Mouse (Mus musculus): ENCODE results near the gene Ssb. TPM values are rescaled to one million over a fixed set of nuclear protein-coding genes. Genes with fewer than 3 reads are reported as not detected.

The Ssb gene
- polyA plus RNA-seq, 1 experiment from 2014 or later: 296 TPM

DNA sequence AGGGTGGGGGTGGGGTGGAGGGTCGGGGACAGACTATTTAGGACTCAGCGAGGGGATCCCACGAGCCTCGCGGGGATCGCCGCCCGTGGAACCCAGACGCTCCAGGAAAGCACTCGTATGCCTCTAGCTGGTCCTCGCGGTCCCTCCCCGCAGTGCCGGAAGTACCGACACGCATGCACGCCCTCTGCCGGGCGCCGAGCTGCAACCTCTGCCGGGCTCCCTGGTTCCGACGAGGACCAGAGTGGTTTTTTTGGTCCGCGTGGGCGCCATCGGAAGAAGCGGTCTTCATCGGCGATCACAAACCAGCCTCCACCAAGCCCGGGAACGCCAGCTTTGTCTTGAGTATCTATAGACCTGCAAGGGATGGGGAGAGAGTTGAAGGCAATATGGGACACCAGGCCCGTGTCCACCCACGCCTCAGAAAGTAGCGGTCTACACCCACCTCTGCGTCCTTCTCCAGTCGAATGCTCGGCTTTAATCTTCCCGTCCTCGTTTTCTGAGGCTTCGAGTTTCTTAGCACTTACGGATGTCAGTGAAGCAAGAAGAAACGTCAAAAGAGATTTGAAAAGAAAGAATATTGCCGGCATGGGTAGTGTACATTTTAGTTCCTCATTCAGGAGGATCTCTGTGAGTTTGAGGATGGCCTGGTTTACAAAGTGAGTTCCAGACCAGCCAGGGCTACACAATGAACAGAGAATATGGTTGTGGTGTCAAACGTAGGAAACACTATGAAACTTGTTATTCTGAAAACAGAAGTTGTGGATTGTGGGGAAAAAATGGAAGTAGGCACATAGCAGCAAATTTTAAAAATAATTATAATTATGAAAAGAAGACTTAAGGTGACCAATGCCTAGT lies 24.3 kb downstream of the Ssb start, which contains the start of gene Mettl5:
Gene Mettl5, minus strand, starts transcription at position 165 of the 855 bp plus-strand sequence.
- H3K4me3 ChIP-seq (replicated peaks; ENCODE audit: low read depth, low read length): peak within 1 kb of the TSS; percentile 53
- 2% methylated on average over 45 of the region's 45 CpGs for WGBS
- H3K36me3 ChIP-seq (ENCODE audit: control insufficient read depth, insufficient read depth, low read length): no peaks in the 10 kb centered on the region
- peaks cover 4% of the 10 kb centered on the region; the same call in 1 of the 2 replicates for H3K4me1 ChIP-seq (ENCODE audit: control insufficient read depth, insufficient read depth, low read length)
- H3K27ac ChIP-seq (replicated peaks; ENCODE audit: low read depth, low read length): 0 out of 2 replicates have a peak within 1 kb of the TSS, but pooled peaks have one; percentile 53
- H3K9me3 ChIP-seq (ENCODE audit: control insufficient read depth, low read length): no peaks in the 10 kb centered on the region
- peak within 1 kb of the TSS; percentile 65 for H3K4me2 ChIP-seq (ENCODE audit: low read length)
- peak; percentile 92 for DNase-seq
- no peaks in the 10 kb centered on the region for H3K27me3 ChIP-seq (ENCODE audit: control insufficient read depth, insufficient read depth, low read length)
- H3K9ac ChIP-seq (replicated peaks; ENCODE audit: low read length): peak within 1 kb of the TSS; percentile 63
- ATAC-seq (ENCODE audit: low FRiP score, low TSS enrichment): peak; percentile 89

DNA sequence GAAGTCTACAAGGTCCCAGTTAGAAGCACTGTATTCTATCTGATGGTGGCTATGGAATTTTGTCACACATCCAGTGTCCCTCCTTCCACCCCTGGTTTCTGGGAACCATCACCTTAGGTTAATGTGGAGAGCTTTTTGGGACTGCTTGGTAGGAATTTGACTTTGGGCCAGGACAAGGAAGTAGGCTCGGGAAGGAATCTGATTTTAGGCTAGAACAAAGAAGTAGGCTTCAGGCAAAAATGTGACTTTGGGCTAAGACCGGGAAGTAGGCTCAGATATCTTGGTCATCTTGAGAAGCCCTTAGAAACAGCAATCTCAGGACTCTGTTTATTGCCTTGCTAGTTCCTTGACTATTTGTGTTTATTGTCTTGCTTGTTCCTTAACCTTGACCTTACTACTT lies 27.6 kb downstream of the Ssb start:
- no peak overlapping the region for H3K4me2 ChIP-seq (ENCODE audit: low read length)
- no peak overlapping the region for H3K9ac ChIP-seq (replicated peaks; ENCODE audit: low read length)
- ATAC-seq (ENCODE audit: low FRiP score, low TSS enrichment) (no peak), DNase-seq (no peak)
- H3K4me1 ChIP-seq (ENCODE audit: control insufficient read depth, insufficient read depth, low read length): peaks cover 4% of the 10 kb centered on the region; the same call in 1 of the 2 replicates
- H3K36me3 ChIP-seq (ENCODE audit: control insufficient read depth, insufficient read depth, low read length): no peaks in the 10 kb centered on the region
- no peak overlapping the region for H3K4me3 ChIP-seq (replicated peaks; ENCODE audit: low read depth, low read length)
- WGBS: 77% methylated on average over 2 of the region's 2 CpGs
- no peaks in the 10 kb centered on the region for H3K9me3 ChIP-seq (ENCODE audit: control insufficient read depth, low read length)
- no peak overlapping the region for H3K27ac ChIP-seq (replicated peaks; ENCODE audit: low read depth, low read length)
- H3K27me3 ChIP-seq (ENCODE audit: control insufficient read depth, insufficient read depth, low read length): no peaks in the 10 kb centered on the region

DNA sequence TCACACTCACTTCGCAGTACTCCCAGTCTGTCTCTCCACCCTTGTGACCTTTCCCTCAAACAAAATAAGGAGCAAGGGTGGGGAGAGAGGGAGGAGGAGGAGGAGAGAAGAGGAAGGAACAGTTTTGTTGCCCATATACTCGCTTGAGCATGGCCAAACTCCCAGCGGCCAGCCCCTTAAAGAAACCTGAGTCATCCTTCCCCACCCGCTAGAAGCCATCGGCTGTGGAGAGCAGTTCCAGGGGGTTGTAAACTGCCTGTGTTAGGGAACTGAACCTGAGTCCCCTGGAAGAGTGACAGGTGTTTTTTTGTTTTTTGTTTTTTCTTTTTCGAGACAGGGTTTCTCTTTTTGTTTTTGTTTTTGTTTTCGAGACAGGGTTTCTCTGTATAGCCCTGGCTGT lies 29.5 kb downstream of the Ssb start:
- 77% methylated on average over 7 of the region's 7 CpGs for whole genome bisulfite sequencing
- Histone ChIP-seq H3K9ac (replicated peaks; ENCODE audit: low read length) (no peak overlapping the region), H3K4me3 (replicated peaks; ENCODE audit: low read depth, low read length) (no peak overlapping the region), H3K36me3 (ENCODE audit: control insufficient read depth, insufficient read depth, low read length) (no peaks in the 10 kb centered on the region), H3K9me3 (ENCODE audit: control insufficient read depth, low read length) (no peaks in the 10 kb centered on the region), H3K4me2 (ENCODE audit: low read length) (no peak overlapping the region), H3K27me3 (ENCODE audit: control insufficient read depth, insufficient read depth, low read length) (no peaks in the 10 kb centered on the region), H3K4me1 (ENCODE audit: control insufficient read depth, insufficient read depth, low read length) (peaks cover 2% of the 10 kb centered on the region; the same call in 1 of the 2 replicates), H3K27ac (replicated peaks; ENCODE audit: low read depth, low read length) (no peak overlapping the region)
- ATAC-seq (ENCODE audit: low FRiP score, low TSS enrichment): no peak
- DNase-seq: no peak

DNA sequence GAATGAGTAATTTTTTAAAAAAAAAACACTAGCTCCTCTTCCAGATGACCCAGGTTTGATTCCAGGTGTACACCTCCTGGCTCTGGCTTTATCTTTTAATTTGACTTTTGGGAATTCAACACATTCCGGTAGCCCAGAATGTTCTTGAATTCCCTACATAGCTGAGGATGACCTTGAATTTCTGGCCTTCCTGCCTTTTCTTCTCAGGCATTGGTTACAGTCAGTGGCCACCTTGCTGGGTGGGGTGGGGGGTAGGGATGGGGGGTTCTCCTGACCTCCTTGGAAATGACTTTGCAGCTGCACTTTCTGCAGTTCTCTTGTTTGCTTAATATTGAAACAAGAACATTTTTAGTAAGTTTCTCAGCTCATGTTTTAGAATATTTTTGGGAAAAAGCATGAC lies 31.8 kb downstream of the Ssb start:
- WGBS: 94% methylated on average over 1 of the region's 1 CpGs

DNA sequence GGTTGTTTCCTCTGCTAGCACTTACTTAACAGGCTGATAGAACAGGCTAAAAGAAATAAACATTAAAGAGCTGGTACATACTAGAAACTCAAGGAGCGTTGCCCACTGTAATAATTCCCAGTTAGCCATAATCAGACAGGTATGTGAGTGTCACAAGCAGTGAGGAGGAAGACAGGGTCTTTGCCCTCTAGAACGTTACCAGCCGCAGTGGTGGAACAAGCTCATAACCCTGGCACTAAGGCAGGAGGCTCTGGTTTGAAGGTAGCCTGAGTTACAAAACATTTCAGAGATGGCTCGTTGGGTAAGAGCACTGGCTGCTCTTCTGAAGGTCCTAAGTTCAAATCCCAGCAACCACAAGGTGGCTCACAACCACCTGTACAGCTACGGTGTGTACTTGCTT lies 32.5 kb downstream of the Ssb start:
- H3K27ac ChIP-seq (replicated peaks; ENCODE audit: low read depth, low read length): no peak overlapping the region
- no peak overlapping the region for H3K9ac ChIP-seq (replicated peaks; ENCODE audit: low read length)
- DNase-seq: no peak
- 91% methylated on average over 5 of the region's 5 CpGs for WGBS
- H3K4me1 ChIP-seq (ENCODE audit: control insufficient read depth, insufficient read depth, low read length): peaks cover 5% of the 10 kb centered on the region; the same call in 1 of the 2 replicates
- ATAC-seq (ENCODE audit: low FRiP score, low TSS enrichment): no peak
- no peak overlapping the region for H3K4me3 ChIP-seq (replicated peaks; ENCODE audit: low read depth, low read length)
- H3K36me3 ChIP-seq (ENCODE audit: control insufficient read depth, insufficient read depth, low read length): no peaks in the 10 kb centered on the region
- no peaks in the 10 kb centered on the region for H3K9me3 ChIP-seq (ENCODE audit: control insufficient read depth, low read length)
- no peaks in the 10 kb centered on the region for H3K27me3 ChIP-seq (ENCODE audit: control insufficient read depth, insufficient read depth, low read length)
- no peak overlapping the region for H3K4me2 ChIP-seq (ENCODE audit: low read length)

More for the DNA sequence above, 31.8 kb downstream of the Ssb start:
- ATAC-seq (ENCODE audit: low FRiP score, low TSS enrichment) (no peak), DNase-seq (no peak)
- no peaks in the 10 kb centered on the region for H3K36me3 ChIP-seq (ENCODE audit: control insufficient read depth, insufficient read depth, low read length)
- H3K9ac ChIP-seq (replicated peaks; ENCODE audit: low read length): no peak overlapping the region
- H3K9me3 ChIP-seq (ENCODE audit: control insufficient read depth, low read length): no peaks in the 10 kb centered on the region
- H3K4me2 ChIP-seq (ENCODE audit: low read length): no peak overlapping the region
- no peaks in the 10 kb centered on the region for H3K4me1 ChIP-seq (ENCODE audit: control insufficient read depth, insufficient read depth, low read length)
- H3K27ac ChIP-seq (replicated peaks; ENCODE audit: low read depth, low read length): no peak overlapping the region
- no peaks in the 10 kb centered on the region for H3K27me3 ChIP-seq (ENCODE audit: control insufficient read depth, insufficient read depth, low read length)
- H3K4me3 ChIP-seq (replicated peaks; ENCODE audit: low read depth, low read length): no peak overlapping the region

DNA sequence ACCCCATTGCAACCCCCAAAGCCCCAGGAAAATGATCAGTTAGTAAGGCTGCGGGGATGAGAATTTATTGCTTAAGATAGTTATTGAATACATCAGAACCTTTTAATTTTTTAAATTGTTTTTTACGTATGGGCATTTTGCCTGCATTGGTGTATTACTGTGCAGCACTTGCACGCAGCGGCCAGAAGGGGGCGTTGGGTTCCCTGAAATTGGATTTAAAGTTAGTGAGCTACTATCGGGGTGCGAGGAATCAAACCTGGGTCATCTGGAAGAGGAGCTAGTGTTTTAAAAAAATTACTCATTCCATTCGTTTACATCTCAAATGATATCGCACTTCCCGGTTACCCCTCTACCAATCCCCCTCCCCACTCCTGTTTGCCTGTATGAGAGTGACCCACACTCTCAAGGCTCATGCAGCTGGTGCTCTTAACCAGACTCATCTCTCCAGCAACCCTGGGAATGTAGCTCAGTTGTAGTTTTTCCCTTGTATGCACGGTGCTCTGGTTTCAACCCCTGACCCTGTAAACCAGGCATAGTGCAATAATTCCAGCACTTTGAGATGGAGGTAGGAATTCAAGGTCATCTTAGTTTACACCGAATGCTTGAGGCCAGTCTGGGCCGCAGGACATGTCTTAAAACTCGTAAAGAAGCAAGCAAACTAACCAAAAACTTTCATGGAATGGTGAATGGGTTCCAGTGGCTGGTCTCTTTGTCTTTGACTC lies 34.3 kb downstream of the Ssb start:
- no peaks in the 10 kb centered on the region for H3K36me3 ChIP-seq (ENCODE audit: control insufficient read depth, insufficient read depth, low read length)
- H3K9me3 ChIP-seq (ENCODE audit: control insufficient read depth, low read length): no peaks in the 10 kb centered on the region
- ATAC-seq (ENCODE audit: low FRiP score, low TSS enrichment) (no peak), DNase-seq (no peak)
- WGBS: 59% methylated on average over 14 of the region's 14 CpGs
- no peak overlapping the region for H3K4me2 ChIP-seq (ENCODE audit: low read length)
- peaks cover 10% of the 10 kb centered on the region; the same call in 1 of the 2 replicates for H3K4me1 ChIP-seq (ENCODE audit: control insufficient read depth, insufficient read depth, low read length)
- H3K9ac ChIP-seq (replicated peaks; ENCODE audit: low read length): no peak overlapping the region
- no peak overlapping the region for H3K4me3 ChIP-seq (replicated peaks; ENCODE audit: low read depth, low read length)
- no peak overlapping the region for H3K27ac ChIP-seq (replicated peaks; ENCODE audit: low read depth, low read length)
- H3K27me3 ChIP-seq (ENCODE audit: control insufficient read depth, insufficient read depth, low read length): no peaks in the 10 kb centered on the region

DNA sequence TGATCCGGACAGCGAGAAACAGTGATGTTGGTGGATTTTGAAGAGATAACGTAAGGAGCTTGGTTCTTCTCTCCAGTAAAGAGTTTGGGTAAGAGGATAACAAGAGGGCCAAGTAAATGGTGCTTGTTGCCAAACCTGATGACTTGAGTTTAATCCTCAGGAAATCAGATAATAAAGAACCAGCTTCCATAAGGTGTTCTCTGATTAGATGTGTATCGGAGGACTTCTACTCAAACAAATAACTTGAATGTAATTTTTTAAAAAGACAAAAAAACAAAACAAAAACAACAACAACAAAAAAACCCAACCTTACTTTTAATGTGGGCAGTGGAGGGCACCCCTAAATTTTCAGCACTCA lies 34.8 kb downstream of the Ssb start:
- H3K27ac ChIP-seq (replicated peaks; ENCODE audit: low read depth, low read length): no peak overlapping the region
- 94% methylated on average over 4 of the region's 4 CpGs for WGBS
- H3K27me3 ChIP-seq (ENCODE audit: control insufficient read depth, insufficient read depth, low read length): no peaks in the 10 kb centered on the region
- H3K4me3 ChIP-seq (replicated peaks; ENCODE audit: low read depth, low read length): no peak overlapping the region
- H3K9me3 ChIP-seq (ENCODE audit: control insufficient read depth, low read length): no peaks in the 10 kb centered on the region
- H3K4me2 ChIP-seq (ENCODE audit: low read length): no peak overlapping the region
- H3K9ac ChIP-seq (replicated peaks; ENCODE audit: low read length): no peak overlapping the region
- DNase-seq (no peak), ATAC-seq (ENCODE audit: low FRiP score, low TSS enrichment) (no peak)
- peaks cover 10% of the 10 kb centered on the region; the same call in 1 of the 2 replicates for H3K4me1 ChIP-seq (ENCODE audit: control insufficient read depth, insufficient read depth, low read length)
- H3K36me3 ChIP-seq (ENCODE audit: control insufficient read depth, insufficient read depth, low read length): peaks cover 1% of the 10 kb centered on the region; the same call in 1 of the 2 replicates

DNA sequence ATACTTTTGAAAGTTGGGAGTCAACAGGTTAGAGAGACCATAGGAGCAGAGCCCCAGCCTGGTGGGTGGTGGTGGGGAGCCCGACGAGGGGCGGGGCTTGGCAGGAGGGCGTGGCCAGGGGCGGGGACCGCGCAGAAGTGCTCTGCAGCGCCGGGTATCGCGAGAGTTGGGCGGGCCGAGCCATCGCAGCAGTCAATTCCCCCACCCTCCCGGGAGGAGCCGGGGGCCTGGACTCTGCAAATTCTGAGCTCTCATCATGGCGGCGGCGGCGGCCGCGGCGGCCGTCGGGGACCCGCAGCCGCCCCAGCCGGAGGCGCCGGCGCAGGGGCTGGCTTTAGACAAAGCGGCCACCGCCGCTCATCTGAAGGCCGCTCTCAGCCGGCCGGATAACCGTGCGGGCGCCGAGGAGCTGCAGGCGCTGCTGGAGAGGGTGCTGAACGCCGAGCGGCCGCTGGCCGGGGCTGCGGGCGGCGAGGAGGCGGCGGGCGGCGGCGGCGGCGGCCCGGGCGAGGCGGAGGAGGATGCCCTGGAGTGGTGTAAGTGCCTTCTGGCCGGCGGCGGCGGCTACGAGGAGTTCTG lies 35.8 kb downstream of the Ssb start, which contains the start of gene Ubr3:
Gene Ubr3, plus strand, starts transcription at position 208 of the 579 bp plus-strand sequence.
- Histone ChIP-seq H3K4me3 (replicated peaks; ENCODE audit: low read depth, low read length) (peak within 1 kb of the TSS; percentile 98), H3K27ac (replicated peaks; ENCODE audit: low read depth, low read length) (peak within 1 kb of the TSS; percentile 93), H3K4me2 (ENCODE audit: low read length) (peak within 1 kb of the TSS; percentile 63), H3K9me3 (ENCODE audit: control insufficient read depth, low read length) (no peaks in the 10 kb centered on the region), H3K9ac (replicated peaks; ENCODE audit: low read length) (peak within 1 kb of the TSS; percentile 99), H3K27me3 (ENCODE audit: control insufficient read depth, insufficient read depth, low read length) (no peaks in the 10 kb centered on the region), H3K4me1 (ENCODE audit: control insufficient read depth, insufficient read depth, low read length) (peaks cover 10% of the 10 kb centered on the region; the same call in 1 of the 2 replicates), H3K36me3 (ENCODE audit: control insufficient read depth, insufficient read depth, low read length) (peaks cover 7% of the 10 kb centered on the region)
- peak; percentile 99 for ATAC-seq (ENCODE audit: low FRiP score, low TSS enrichment)
- WGBS: under 1% methylated on average over 60 of the region's 65 CpGs
- peak; percentile 97 for DNase-seq
